Mouse (Mus musculus) neural tube, embryonic 14.5 days (tissue): ENCODE data around the gene Pltp. TPM values are rescaled to one million over a fixed set of nuclear protein-coding genes. Genes with fewer than 3 reads are reported as not detected.
A peak's percentile ranks its signal among the peaks of the same experiment; 100 is the strongest.
"Not testable (repeated sequence)": the region's sequence is repeated elsewhere in the genome, so short reads cannot be mapped to it uniquely, and the experiment has no call there.

Source experiments
- ATAC-seq: fragments of 200-750 bp; cut with Nextera tagmentation; 2 replicates; pipeline ENCODE4 v1.8.0; 2017; ENCODE audit warnings: low read depth, mild to moderate bottlenecking, moderate TSS enrichment, moderate library complexity
- H3K27ac ChIP-seq: fragments of 300-500 bp; sonication (generic); 2 replicates; pipeline ENCODE4 v1.5.1; 2014; ENCODE audit warnings: low read depth, mild to moderate bottlenecking, control low read depth, low read length, moderate library complexity, mixed read lengths
- H3K27me3 ChIP-seq: fragments of 300-500 bp; sonication (generic); 2 replicates; pipeline ENCODE4 v1.6.1; 2014; ENCODE audit warnings: low read length; ENCODE audit not compliant: control insufficient read depth, insufficient read depth
- H3K36me3 ChIP-seq: fragments of 300-500 bp; sonication (generic); 2 replicates; pipeline ENCODE4 v1.6.1; 2014; ENCODE audit warnings: low read length, mixed read lengths; ENCODE audit not compliant: control insufficient read depth, insufficient read depth
- H3K4me1 ChIP-seq: fragments of 300-500 bp; sonication (generic); 2 replicates; pipeline ENCODE4 v1.6.1; 2014; ENCODE audit warnings: low read length; ENCODE audit not compliant: control insufficient read depth, insufficient read depth
- H3K4me2 ChIP-seq: fragments of 300-500 bp; sonication (generic); 2 replicates; pipeline ENCODE4 v1.6.1; 2014; ENCODE audit warnings: mild to moderate bottlenecking, low read depth, low read length, control low read depth
- H3K4me3 ChIP-seq: fragments of 300-500 bp; sonication (generic); 2 replicates; pipeline ENCODE4 v1.5.1; 2014; ENCODE audit warnings: low read depth, low read length, control low read depth, mixed read lengths
- H3K9ac ChIP-seq: fragments of 300-500 bp; sonication (generic); replicated peaks from 2 replicates; pipeline ENCODE4 v1.6.1; 2014; ENCODE audit warnings: low read depth, mild to moderate bottlenecking, control low read depth, low read length, mixed read lengths
- H3K9me3 ChIP-seq: fragments of 300-500 bp; sonication (generic); 2 replicates; pipeline ENCODE4 v1.6.1; 2016; ENCODE audit warnings: low read length; ENCODE audit not compliant: control insufficient read depth
- WGBS: fragments of 180-500 bp; shearing (Covaris S2); extraction: QIAGEN DNeasy Blood & Tissue Kit; methylation state at CpG from one replicate; pipeline ENCODE4 v1.1.7; 2014; 5-methylcytosine and 5-hydroxymethylcytosine counted together
- polyA plus RNA-seq: library from polyadenylated mRNA; unstranded; fragments of >200 nt; fragmentation: Nextera tagmentation; extraction: Ambion mirVana; gene quantifications from 2 replicates; pipeline ENCODE4 v1.2.1, GENCODE M21; 2014

Gene Pltp
- polyA plus RNA-seq, 1 experiment from 2014 or later: 59.0 TPM

DNA sequence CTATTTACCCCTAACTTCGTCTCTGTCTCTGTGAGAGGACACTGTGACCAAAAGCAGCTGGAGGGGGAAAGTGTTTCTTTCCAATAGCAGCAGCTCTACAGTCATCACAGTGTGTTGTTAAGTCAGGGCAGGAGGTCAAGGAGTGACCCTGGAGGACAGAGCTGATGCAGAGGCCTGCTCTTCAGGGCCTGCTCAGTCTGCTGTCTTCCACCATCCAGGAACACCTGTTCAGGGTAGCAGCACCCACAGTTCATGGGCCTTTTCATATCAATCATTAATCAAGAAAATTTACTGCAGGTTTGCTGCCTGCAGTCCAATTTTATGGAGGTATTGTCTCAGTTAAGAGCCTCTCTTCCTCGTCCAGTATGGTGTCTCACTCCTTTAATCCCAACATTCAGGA lies 44.0 kb downstream of the Pltp start:
- ATAC-seq: no peak
- WGBS: 51% methylated on average over 2 of the region's 2 CpGs
- Histone ChIP-seq H3K4me1 (no peaks in the 10 kb centered on the region), H3K27ac (no peak overlapping the region), H3K9me3 (no peaks in the 10 kb centered on the region), H3K4me3 (no peak overlapping the region), H3K36me3 (no peaks in the 10 kb centered on the region; the same call in 1 of the 2 replicates), H3K4me2 (no peak overlapping the region), H3K9ac (no peak overlapping the region), H3K27me3 (no peaks in the 10 kb centered on the region)

DNA sequence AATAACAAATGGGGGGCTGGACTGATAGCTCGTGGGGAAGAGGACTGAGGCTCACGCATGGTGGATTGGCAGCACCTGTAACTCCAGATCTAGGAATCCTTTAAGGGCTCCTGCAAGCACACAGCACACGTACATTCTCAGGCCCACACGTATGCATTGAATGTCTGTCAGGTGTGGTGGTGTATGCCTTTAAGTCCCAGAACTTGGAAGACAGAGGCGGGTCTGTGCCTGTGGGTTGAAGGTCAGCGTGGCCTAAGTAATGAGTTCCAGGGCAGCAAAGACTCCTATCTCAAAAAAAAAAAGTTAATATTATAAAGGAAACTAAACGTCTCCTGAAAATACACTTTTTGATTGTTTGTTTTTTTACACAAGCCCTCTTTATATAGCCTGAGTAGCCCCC lies 50.9 kb downstream of the Pltp start:
- Histone ChIP-seq H3K9ac (no peak overlapping the region), H3K4me1 (peaks cover 16% of the 10 kb centered on the region), H3K36me3 (no peaks in the 10 kb centered on the region; the same call in 1 of the 2 replicates), H3K4me2 (no peak overlapping the region), H3K4me3 (no peak overlapping the region), H3K27me3 (no peaks in the 10 kb centered on the region), H3K9me3 (no peaks in the 10 kb centered on the region), H3K27ac (no peak overlapping the region)
- WGBS: 86% methylated on average over 7 of the region's 7 CpGs
- no peak for ATAC-seq

DNA sequence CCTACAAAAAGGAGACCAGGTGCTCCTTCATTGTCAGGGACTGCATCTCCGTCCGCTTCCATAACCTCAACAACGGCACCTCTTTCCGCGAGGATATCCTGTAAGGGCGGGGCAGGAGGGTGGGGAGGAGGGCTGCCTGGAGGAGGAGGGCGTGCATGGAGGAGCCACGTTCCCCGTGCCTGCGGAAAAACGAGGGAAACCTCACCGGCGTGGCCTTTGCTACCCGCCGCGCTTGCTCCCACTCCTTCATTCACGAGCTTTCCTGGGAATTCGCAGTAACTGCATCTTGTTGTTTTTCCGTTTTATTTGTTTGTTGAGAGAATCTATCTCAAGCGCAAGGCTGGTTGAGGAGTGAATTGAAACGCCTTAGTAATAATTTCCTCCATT lies 52.2 kb downstream of the Pltp start:
- H3K27me3 ChIP-seq: no peaks in the 10 kb centered on the region
- H3K4me2 ChIP-seq: peak overlapping the region; percentile 62
- peaks cover 16% of the 10 kb centered on the region for H3K4me1 ChIP-seq
- WGBS: under 1% methylated on average over 21 of the region's 21 CpGs
- H3K27ac ChIP-seq: peak overlapping the region; percentile 66
- no peaks in the 10 kb centered on the region for H3K9me3 ChIP-seq
- peak overlapping the region; percentile 52 for H3K9ac ChIP-seq
- H3K36me3 ChIP-seq: no peaks in the 10 kb centered on the region; the same call in none of the 2 replicates
- ATAC-seq: no peak; the same call in 1 of the 2 replicates
- H3K4me3 ChIP-seq: peak overlapping the region; percentile 54

DNA sequence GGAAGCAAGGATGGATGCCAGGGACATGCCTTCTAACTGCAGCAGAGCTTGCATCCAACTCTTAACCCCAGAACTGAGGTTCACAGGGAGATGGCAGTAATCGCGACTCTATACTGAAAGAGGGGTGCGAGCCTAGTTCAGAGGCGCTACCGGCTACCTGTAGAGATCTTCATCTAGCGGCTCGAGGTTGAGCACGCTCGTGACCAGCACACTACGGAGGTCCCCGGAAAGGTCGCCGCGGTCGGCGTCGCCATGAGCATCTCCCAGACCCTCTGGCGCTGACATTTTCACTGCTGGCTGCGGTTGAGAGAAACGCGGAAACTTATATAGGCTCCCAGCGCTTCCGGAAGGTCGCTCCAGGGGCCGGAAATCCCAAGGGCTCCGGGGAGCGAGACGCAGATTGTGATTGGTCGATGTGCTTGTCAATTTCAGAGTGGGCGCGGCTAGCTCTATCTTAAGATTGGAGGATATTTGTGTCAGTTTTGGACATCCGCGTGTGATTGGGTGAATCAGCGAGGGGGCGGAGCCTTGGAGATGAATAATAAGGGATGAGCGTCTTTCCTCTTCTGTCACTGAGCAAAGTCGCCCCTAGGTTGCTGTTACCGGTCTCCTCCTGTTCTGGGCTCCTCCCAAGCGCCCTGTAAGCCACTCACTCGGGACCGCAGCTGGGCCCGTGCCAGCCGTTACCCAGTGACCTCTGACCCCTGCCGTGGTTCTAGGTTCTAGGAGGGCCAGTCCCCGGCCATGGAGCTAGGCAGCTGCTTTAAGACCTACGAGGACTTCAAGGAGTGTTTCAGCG lies 52.8 kb downstream of the Pltp start, which contains the start of the genes Acot8 and Zswim3:
TSS of gene Acot8 (minus strand) at position 350 of the 799 bp plus-strand sequence.
TSS of gene Zswim3 (plus strand) at position 566 of the 799 bp plus-strand sequence.
- Histone ChIP-seq H3K27ac (peak within 1 kb of the TSS; percentile 79), H3K36me3 (no peaks in the 10 kb centered on the region; the same call in none of the 2 replicates), H3K4me3 (peak within 1 kb of the TSS; percentile 54), H3K4me1 (peaks cover 16% of the 10 kb centered on the region), H3K27me3 (no peaks in the 10 kb centered on the region), H3K9me3 (no peaks in the 10 kb centered on the region), H3K4me2 (peak within 1 kb of the TSS; percentile 64), H3K9ac (peak within 1 kb of the TSS; percentile 67)
- ATAC-seq: peak; percentile 96
- WGBS: under 1% methylated on average over 47 of the region's 47 CpGs

DNA sequence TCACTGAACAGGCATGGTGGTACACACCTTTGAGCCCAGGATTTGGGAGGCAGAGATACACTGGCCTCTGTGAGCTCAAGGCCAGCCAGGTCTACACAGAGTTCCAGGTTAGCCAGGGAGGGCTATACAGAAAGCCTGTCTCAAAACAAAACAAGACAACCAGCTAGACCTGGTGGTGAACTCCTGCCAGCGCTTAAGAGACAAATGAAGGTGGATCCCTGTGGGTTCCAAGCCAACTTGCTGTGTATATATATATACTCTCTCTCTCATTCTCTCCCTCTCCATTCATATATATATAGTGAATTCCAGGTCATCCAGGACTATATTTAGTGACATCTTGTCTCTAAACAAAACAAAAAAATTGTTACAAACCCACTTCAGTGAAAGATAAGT lies 53.6 kb downstream of the Pltp start:
- H3K4me1 ChIP-seq: peaks cover 16% of the 10 kb centered on the region
- no peak overlapping the region for H3K27ac ChIP-seq
- no peak for ATAC-seq
- no peaks in the 10 kb centered on the region for H3K9me3 ChIP-seq
- H3K4me2 ChIP-seq: peak overlapping the region; percentile 64
- peak overlapping the region; percentile 54 for H3K4me3 ChIP-seq
- WGBS: 59% methylated on average over 1 of the region's 1 CpGs
- H3K27me3 ChIP-seq: no peaks in the 10 kb centered on the region
- peak overlapping the region; percentile 67; the same call in 1 of the 2 replicates for H3K9ac ChIP-seq
- peaks cover 3% of the 10 kb centered on the region for H3K36me3 ChIP-seq

DNA sequence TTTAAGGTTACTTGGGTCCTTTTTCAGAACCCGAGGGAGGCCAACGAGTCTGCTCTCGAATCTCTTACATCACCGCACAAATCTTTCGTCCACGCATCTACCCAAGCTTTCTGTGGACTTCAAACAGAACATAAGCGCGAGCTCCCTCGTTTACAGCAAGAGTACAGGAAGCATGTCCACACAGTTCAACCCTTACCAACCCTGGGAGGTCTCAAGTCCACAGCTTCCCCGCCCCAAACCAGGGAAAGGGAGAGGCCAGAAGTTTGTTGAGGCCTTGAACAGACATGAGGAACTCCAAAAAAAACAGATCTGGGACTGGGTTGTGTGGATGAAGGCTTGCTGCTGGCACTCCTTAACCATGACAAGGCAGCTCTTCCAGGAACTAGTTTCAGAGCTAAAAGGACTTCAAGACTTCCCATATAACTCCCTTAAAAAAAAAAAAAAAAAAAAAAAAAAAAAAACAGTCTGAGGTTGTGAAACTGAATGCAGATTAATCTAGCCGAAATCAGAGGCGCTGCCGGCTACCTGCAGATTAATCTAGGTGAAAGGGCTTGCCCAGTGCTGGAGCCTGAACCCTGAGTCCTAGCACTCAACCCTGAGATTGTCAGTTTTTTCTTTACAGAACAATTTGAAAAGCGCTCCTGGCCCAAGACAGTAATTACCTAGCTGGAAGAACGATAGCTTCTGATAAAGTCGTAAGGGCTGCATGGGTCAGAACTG lies 54.1 kb downstream of the Pltp start:
- peak overlapping the region; percentile 67; the same call in 1 of the 2 replicates for H3K9ac ChIP-seq
- peaks cover 3% of the 10 kb centered on the region for H3K36me3 ChIP-seq
- 94% methylated on average over 16 of the region's 16 CpGs for WGBS
- peaks cover 16% of the 10 kb centered on the region for H3K4me1 ChIP-seq
- peak overlapping the region; percentile 64 for H3K4me2 ChIP-seq
- H3K4me3 ChIP-seq: peak overlapping the region; percentile 54; the same call in 1 of the 2 replicates
- ATAC-seq: no peak
- H3K9me3 ChIP-seq: no peaks in the 10 kb centered on the region
- H3K27ac ChIP-seq: no peak overlapping the region
- H3K27me3 ChIP-seq: no peaks in the 10 kb centered on the region

DNA sequence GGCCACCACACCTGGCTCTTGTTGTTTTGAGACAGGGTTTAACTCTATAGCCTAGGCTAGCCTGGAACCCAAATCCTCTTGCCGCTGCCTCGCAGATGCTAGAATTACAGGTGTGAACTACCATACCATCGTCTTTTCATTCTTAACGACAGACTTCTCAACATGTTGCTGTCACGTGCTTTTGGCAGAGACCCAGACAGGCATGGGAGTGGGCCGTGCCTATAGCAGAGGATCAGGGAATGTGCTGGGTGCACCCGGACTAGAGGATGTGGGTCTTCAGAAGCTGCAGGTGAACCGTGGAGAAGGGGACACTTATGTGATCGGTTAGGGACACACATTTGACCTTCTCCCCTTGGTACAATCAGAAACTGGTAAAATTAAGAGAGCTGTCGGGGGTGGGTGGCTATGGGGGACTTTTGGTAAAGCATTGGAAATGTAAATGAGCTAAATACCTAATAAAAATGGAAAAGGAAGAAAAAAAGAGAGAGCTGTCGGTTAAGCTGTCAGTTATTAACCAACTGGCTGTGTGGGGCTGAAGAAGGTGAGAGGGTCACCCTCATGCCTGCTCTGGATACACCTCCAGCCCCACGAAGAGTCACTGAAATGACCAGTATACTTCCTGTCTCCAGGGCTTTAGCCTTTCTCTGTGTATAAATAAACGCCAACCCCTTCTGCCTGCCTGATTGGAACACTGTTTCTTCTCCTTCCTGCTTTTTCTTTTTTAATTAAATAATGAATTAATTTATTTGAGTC lies 57.1 kb downstream of the Pltp start:
- H3K4me2 ChIP-seq: no peak overlapping the region
- peaks cover 16% of the 10 kb centered on the region for H3K36me3 ChIP-seq
- H3K9ac ChIP-seq: no peak overlapping the region
- no peak overlapping the region for H3K27ac ChIP-seq
- ATAC-seq: no peak
- peaks cover 13% of the 10 kb centered on the region for H3K4me1 ChIP-seq
- 95% methylated on average over 13 of the region's 13 CpGs for WGBS
- H3K4me3 ChIP-seq: no peak overlapping the region
- no peaks in the 10 kb centered on the region for H3K27me3 ChIP-seq
- H3K9me3 ChIP-seq: no peaks in the 10 kb centered on the region

DNA sequence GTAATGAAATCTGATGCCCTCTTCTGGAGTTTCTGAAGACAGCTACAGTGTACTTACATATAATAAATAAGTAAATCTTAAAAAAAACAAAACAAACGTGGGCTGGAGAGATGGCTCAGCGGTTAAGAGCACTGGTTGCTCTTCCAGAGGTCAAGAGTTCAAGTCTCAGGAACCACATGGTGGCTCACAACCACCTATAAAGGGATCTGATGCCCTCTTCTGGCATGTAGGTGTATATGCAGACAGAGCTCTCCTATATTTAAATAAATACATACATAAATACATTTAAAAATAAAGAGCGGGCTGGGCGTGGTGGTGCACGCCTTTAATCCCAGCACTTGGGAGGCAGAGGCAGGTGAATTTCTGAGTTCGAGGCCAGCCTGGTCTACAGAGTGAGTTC lies 59.0 kb downstream of the Pltp start:
- H3K27me3 ChIP-seq, H3K4me1 ChIP-seq, H3K4me3 ChIP-seq, ATAC-seq, H3K9ac ChIP-seq, H3K4me2 ChIP-seq, H3K9me3 ChIP-seq, H3K27ac ChIP-seq: not testable (repeated sequence)
- 86% methylated on average over 6 of the region's 6 CpGs for WGBS
- H3K36me3 ChIP-seq: peaks cover 26% of the 10 kb centered on the region
